Mouse (Mus musculus): ENCODE data around the gene Sar1b. TPM values are rescaled to one million over a fixed set of nuclear protein-coding genes. Genes with fewer than 3 reads are reported as not detected.

Gene Sar1b
- polyA plus RNA-seq, 1 experiment from 2014 or later, result 148 TPM

DNA sequence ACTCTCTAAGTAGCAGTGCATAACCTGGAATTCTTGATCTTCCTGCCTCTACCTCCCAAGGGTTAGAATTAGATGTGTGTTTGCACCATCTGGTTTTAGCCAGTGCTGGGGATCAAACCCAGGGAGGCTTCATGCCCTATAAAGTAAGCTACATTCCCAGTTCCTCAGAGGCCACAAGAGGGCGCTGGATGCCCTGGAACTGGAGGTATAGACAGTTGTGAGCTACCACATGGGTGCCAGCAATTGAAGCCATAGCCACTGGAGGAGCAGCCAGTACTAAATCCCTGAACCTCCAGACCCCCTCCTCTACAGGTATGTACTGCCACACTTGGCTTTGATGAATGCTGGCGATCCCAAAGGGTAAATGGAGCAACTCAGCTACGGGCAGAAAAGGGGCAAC, 56.5 kb downstream of the Sar1b start:
- no peaks in the 10 kb centered on the region for H3K27me3 ChIP-seq (ENCODE audit: control insufficient read depth, insufficient read depth, low read length)
- H3K27ac ChIP-seq (replicated peaks in 1 of 2; ENCODE audit: control insufficient read depth in 1 of 2, insufficient read depth in 1 of 2, low read depth in 2 of 2, low read length in 2 of 2), result no peak overlapping the region
- no peak overlapping the region for H3K4me2 ChIP-seq (ENCODE audit: low read length)
- no peak for ATAC-seq (ENCODE audit: insufficient number of reproducible peaks, insufficient read depth, low FRiP score, low read depth)
- H3K4me3 ChIP-seq (ENCODE audit: control insufficient read depth in 1 of 2, insufficient read depth in 1 of 2, low read depth in 1 of 2, low read length in 2 of 2), result no peak overlapping the region
- H3K9ac ChIP-seq (ENCODE audit: low read length), result no peak overlapping the region
- peaks cover 0 to 9% of the 10 kb centered on the region in 2 experiments; a peak in 2 of 4 replicates for H3K4me1 ChIP-seq (ENCODE audit: control insufficient read depth in 2 of 2, insufficient read depth in 2 of 2, low read length in 2 of 2)
- peaks cover 3% of the 10 kb centered on the region; the same call in 1 of the 2 replicates for H3K36me3 ChIP-seq (ENCODE audit: control insufficient read depth, insufficient read depth, low read length)
- H3K9me3 ChIP-seq (ENCODE audit: control insufficient read depth, low read length), result no peaks in the 10 kb centered on the region
- WGBS, result 72% methylated on average over 3 of the region's 3 CpGs

DNA sequence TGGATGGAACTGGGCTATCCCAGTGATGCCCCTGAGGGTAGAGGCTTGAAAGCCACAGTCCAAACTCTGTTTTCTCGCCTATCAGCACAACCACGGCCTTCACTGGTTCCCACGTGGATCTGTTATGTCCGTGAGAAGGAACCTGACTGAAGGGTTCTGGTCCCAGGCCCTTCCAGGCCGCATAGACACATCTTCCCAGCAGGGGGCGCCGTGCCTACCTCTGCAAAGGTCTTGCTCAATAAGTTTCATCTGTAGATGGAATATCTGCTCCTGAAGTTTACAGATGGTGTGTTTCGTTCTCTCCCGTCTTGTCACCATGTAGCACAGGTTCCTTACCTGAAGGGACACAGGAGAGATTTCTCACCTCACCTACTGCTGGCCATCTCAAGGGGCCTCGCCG, 57.4 kb downstream of the Sar1b start:
- H3K9ac ChIP-seq (ENCODE audit: low read length), result no peak overlapping the region
- H3K27ac ChIP-seq (replicated peaks in 1 of 2; ENCODE audit: control insufficient read depth in 1 of 2, insufficient read depth in 1 of 2, low read depth in 2 of 2, low read length in 2 of 2), result no peak overlapping the region
- H3K4me3 ChIP-seq (ENCODE audit: control insufficient read depth in 1 of 2, insufficient read depth in 1 of 2, low read depth in 1 of 2, low read length in 2 of 2), result no peak overlapping the region
- peaks cover 0 to 9% of the 10 kb centered on the region in 2 experiments; a peak in 2 of 4 replicates for H3K4me1 ChIP-seq (ENCODE audit: control insufficient read depth in 2 of 2, insufficient read depth in 2 of 2, low read length in 2 of 2)
- 31% methylated on average over 11 of the region's 11 CpGs for whole genome bisulfite sequencing
- no peak for ATAC-seq (ENCODE audit: insufficient number of reproducible peaks, insufficient read depth, low FRiP score, low read depth)
- peaks cover 3% of the 10 kb centered on the region; the same call in 1 of the 2 replicates for H3K36me3 ChIP-seq (ENCODE audit: control insufficient read depth, insufficient read depth, low read length)
- no peaks in the 10 kb centered on the region for H3K9me3 ChIP-seq (ENCODE audit: control insufficient read depth, low read length)
- H3K4me2 ChIP-seq (ENCODE audit: low read length), result no peak overlapping the region
- no peaks in the 10 kb centered on the region for H3K27me3 ChIP-seq (ENCODE audit: control insufficient read depth, insufficient read depth, low read length)

DNA sequence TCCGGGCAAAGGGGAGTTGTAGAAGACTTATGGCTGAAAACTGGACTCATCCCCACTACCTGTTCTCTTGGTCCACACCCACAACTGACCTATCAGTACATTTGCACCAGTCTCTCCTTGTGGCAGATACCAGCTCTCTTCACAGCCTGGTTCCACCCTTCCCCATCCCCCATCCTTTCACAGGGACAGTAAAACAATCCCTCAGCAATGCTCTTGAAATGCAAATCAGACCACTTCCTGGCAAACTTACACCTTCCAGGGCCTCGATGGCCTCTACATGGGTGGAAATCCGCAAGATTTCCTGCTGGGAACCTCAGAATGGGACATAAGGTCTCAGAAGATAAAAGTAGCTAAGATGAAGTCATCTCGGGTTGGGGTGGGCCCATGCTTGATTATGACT, 59.2 kb downstream of the Sar1b start:
- H3K4me2 ChIP-seq (ENCODE audit: low read length), result no peak overlapping the region
- WGBS, result 32% methylated on average over 4 of the region's 4 CpGs
- no peak overlapping the region for H3K27ac ChIP-seq (replicated peaks in 1 of 2; ENCODE audit: control insufficient read depth in 1 of 2, insufficient read depth in 1 of 2, low read depth in 2 of 2, low read length in 2 of 2)
- no peaks in the 10 kb centered on the region for H3K9me3 ChIP-seq (ENCODE audit: control insufficient read depth, low read length)
- no peaks in the 10 kb centered on the region; the same call in 1 of the 2 replicates for H3K36me3 ChIP-seq (ENCODE audit: control insufficient read depth, insufficient read depth, low read length)
- ATAC-seq (ENCODE audit: insufficient number of reproducible peaks, insufficient read depth, low FRiP score, low read depth), result no peak
- peaks cover 0 to 9% of the 10 kb centered on the region in 2 experiments; a peak in 2 of 4 replicates for H3K4me1 ChIP-seq (ENCODE audit: control insufficient read depth in 2 of 2, insufficient read depth in 2 of 2, low read length in 2 of 2)
- H3K9ac ChIP-seq (ENCODE audit: low read length), result no peak overlapping the region
- no peaks in the 10 kb centered on the region for H3K27me3 ChIP-seq (ENCODE audit: control insufficient read depth, insufficient read depth, low read length)
- H3K4me3 ChIP-seq (ENCODE audit: control insufficient read depth in 1 of 2, insufficient read depth in 1 of 2, low read depth in 1 of 2, low read length in 2 of 2), result no peak overlapping the region

GRCm38 (mm10) chr11:51823271-51823670, 59.8 kb downstream of the Sar1b start:
- Histone ChIP-seq H3K9me3 (ENCODE audit: control insufficient read depth, low read length) (no peaks in the 10 kb centered on the region), H3K36me3 (ENCODE audit: control insufficient read depth, insufficient read depth, low read length) (no peaks in the 10 kb centered on the region; the same call in 1 of the 2 replicates), H3K9ac (ENCODE audit: low read length) (no peak overlapping the region), H3K27ac (replicated peaks in 1 of 2; ENCODE audit: control insufficient read depth in 1 of 2, insufficient read depth in 1 of 2, low read depth in 2 of 2, low read length in 2 of 2) (no peak overlapping the region), H3K27me3 (ENCODE audit: control insufficient read depth, insufficient read depth, low read length) (no peaks in the 10 kb centered on the region), H3K4me2 (ENCODE audit: low read length) (no peak overlapping the region), H3K4me1 (ENCODE audit: control insufficient read depth in 2 of 2, insufficient read depth in 2 of 2, low read length in 2 of 2) (peaks cover 0 to 9% of the 10 kb centered on the region in 2 experiments; a peak in 2 of 4 replicates), H3K4me3 (ENCODE audit: control insufficient read depth in 1 of 2, insufficient read depth in 1 of 2, low read depth in 1 of 2, low read length in 2 of 2) (no peak overlapping the region)
- 78% methylated on average over 11 of the region's 11 CpGs for WGBS
- ATAC-seq (ENCODE audit: insufficient number of reproducible peaks, insufficient read depth, low FRiP score, low read depth), result no peak

DNA sequence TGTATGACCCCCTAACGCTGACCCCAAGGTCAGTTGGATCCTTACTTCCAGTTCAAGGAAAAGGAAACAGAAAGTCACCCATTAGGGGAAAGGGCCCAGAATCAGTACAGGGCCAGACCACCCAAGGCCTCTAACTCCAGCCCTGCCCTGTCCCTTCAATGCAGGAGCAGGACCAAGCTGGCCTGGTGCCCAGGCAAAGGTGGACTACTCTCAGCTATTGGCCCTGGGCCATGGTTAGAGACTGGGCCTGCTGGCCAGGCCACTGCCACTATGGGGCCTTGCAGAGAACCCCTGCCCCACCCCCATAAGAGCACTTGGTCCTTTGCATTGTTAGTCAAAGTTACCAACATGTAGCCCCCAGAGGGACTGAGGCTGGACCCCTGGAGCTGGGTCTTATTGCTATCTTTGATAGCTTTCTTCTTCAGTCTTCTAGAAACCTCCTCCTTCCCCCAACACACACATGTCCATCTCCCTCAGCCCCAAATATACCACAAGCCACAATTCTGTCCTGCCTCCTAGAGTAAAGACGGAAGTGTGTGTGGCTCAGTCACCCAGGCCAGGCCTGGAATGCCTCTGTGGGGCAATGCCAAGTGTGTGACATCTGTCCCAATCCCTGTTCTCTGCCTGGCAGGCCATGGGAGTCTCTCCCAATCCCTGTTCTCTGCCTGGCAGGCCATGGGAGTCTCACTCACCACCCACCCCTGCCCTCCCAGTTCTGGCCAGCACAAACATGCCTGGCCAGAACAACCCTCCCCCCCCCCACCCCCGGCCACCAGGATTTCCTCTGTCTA, 60.7 kb downstream of the Sar1b start:
- Histone ChIP-seq H3K36me3 (ENCODE audit: control insufficient read depth, insufficient read depth, low read length) (no peaks in the 10 kb centered on the region; the same call in 1 of the 2 replicates), H3K4me2 (ENCODE audit: low read length) (no peak overlapping the region), H3K4me3 (ENCODE audit: control insufficient read depth in 1 of 2, insufficient read depth in 1 of 2, low read depth in 1 of 2, low read length in 2 of 2) (no peak overlapping the region), H3K27me3 (ENCODE audit: control insufficient read depth, insufficient read depth, low read length) (no peaks in the 10 kb centered on the region), H3K9me3 (ENCODE audit: control insufficient read depth, low read length) (no peaks in the 10 kb centered on the region), H3K4me1 (ENCODE audit: control insufficient read depth in 2 of 2, insufficient read depth in 2 of 2, low read length in 2 of 2) (peaks cover 0 to 9% of the 10 kb centered on the region in 2 experiments; a peak in 2 of 4 replicates), H3K9ac (ENCODE audit: low read length) (no peak overlapping the region), H3K27ac (replicated peaks in 1 of 2; ENCODE audit: control insufficient read depth in 1 of 2, insufficient read depth in 1 of 2, low read depth in 2 of 2, low read length in 2 of 2) (no peak overlapping the region)
- WGBS, result 74% methylated on average over 3 of the region's 3 CpGs
- peak; percentile 52 for ATAC-seq (ENCODE audit: insufficient number of reproducible peaks, insufficient read depth, low FRiP score, low read depth)

DNA sequence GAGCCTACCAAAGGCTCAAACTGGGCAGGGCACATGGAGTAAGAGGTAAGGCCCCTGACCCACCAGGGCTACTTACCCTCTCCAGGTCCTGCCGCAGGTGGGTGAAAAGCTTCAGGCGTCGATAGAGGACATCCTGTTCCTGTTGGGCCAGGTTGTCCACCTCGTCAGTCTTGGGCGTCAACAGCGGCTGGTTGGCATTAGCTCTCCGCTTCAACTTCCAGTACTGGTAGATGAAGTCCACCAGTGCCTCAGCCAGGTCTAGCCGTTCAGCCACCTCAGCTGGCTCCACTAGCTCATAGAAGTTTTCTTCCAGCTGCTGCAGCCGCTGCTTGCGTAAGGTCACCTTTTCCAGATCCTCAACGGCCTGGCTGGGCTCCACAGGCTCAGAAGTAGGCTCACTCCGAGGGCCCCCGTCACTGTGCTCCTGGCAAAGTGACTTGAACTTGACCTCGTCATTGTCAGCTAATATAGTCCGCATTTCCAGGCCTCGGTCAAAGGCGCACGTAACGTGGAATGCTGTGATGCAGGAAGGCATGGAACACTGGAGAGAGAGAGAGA, 61.5 kb downstream of the Sar1b start:
- Histone ChIP-seq H3K36me3 (ENCODE audit: control insufficient read depth, insufficient read depth, low read length) (no peaks in the 10 kb centered on the region; the same call in 1 of the 2 replicates), H3K9ac (ENCODE audit: low read length) (no peak overlapping the region), H3K4me2 (ENCODE audit: low read length) (no peak overlapping the region), H3K4me3 (ENCODE audit: control insufficient read depth in 1 of 2, insufficient read depth in 1 of 2, low read depth in 1 of 2, low read length in 2 of 2) (no peak overlapping the region), H3K9me3 (ENCODE audit: control insufficient read depth, low read length) (no peaks in the 10 kb centered on the region), H3K4me1 (ENCODE audit: control insufficient read depth in 2 of 2, insufficient read depth in 2 of 2, low read length in 2 of 2) (peaks cover 0 to 9% of the 10 kb centered on the region in 2 experiments; a peak in 2 of 4 replicates), H3K27ac (replicated peaks in 1 of 2; ENCODE audit: control insufficient read depth in 1 of 2, insufficient read depth in 1 of 2, low read depth in 2 of 2, low read length in 2 of 2) (no peak overlapping the region), H3K27me3 (ENCODE audit: control insufficient read depth, insufficient read depth, low read length) (no peaks in the 10 kb centered on the region)
- ATAC-seq (ENCODE audit: insufficient number of reproducible peaks, insufficient read depth, low FRiP score, low read depth), result no peak
- 82% methylated on average over 19 of the region's 19 CpGs for WGBS

DNA sequence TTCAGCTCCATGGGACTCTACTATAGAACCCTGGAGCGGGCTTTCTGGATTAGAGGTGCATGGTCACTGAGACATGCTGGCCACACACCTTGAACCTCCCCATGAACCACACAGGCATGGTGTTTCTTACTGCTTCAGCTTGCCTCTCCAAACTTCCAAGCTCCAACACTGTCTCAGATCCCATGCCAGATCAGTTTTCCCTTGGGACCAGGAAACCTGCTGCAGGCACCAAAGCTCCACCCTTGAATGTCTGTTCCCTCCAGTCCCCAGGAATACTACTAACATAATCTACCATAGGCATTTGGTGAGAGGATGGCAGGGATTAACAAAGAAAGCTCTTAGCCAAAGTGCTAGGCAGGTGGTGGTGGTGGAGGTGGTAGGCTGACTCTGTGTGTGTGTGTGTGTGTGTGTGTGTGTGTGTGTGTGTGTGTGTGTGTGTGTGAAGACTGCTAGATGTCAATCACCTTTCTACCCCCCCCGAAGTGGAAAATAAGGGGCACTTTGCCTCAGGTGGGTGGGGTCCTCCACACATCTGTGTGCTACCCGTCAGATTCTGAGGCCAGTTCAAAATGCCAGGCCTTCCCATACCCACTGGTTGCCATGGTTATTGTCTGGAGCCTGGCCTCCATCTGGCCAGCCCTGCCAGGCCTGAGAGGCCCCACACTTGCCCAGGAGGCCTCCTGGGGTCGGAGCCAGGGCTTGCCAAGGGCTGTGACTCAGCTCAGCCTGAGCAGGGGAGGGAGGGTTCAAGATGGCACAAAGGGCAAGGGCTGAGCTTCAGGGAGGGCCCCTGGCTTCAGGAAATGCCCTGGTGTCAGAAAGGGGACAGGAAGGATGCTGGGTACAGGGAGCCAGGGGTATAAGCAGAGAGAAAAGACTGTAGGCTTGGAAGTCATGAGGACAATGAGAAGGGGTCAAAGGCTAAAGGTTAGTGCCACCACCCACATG, 68.7 kb downstream of the Sar1b start:
- Histone ChIP-seq H3K36me3 (ENCODE audit: control insufficient read depth, insufficient read depth, low read length) (no peaks in the 10 kb centered on the region; the same call in 1 of the 2 replicates), H3K27ac (replicated peaks in 1 of 2; ENCODE audit: control insufficient read depth in 1 of 2, insufficient read depth in 1 of 2, low read depth in 2 of 2, low read length in 2 of 2) (no peak overlapping the region), H3K9me3 (ENCODE audit: control insufficient read depth, low read length) (no peaks in the 10 kb centered on the region), H3K4me2 (ENCODE audit: low read length) (no peak overlapping the region), H3K27me3 (ENCODE audit: control insufficient read depth, insufficient read depth, low read length) (no peaks in the 10 kb centered on the region), H3K4me1 (ENCODE audit: control insufficient read depth in 2 of 2, insufficient read depth in 2 of 2, low read length in 2 of 2) (peaks cover 0 to 4% of the 10 kb centered on the region in 2 experiments; a peak in 1 of 4 replicates), H3K4me3 (ENCODE audit: control insufficient read depth in 1 of 2, insufficient read depth in 1 of 2, low read depth in 1 of 2, low read length in 2 of 2) (no peak overlapping the region), H3K9ac (ENCODE audit: low read length) (no peak overlapping the region)
- WGBS, result 70% methylated on average over 4 of the region's 4 CpGs
- ATAC-seq (ENCODE audit: insufficient number of reproducible peaks, insufficient read depth, low FRiP score, low read depth), result 0 out of 2 replicates have a peak, but pooled peaks have one; percentile 44
